Mouse (Mus musculus) CH12.LX (cell line): ENCODE measurements around the gene Gm28048. TPM values are rescaled to one million over a fixed set of nuclear protein-coding genes. Genes with fewer than 3 reads are reported as not detected.

Experiments
- DNase-seq: peaks from one replicate; pipeline ENCODE4 v3.0.0-alpha.2; 2013; ENCODE audit errors: extremely low read depth
- H3K27ac ChIP-seq: 2 replicates; pipeline ENCODE4 v1.5.1; 2012; ENCODE audit warnings: low read depth, mild to moderate bottlenecking, control low read depth, moderate library complexity; ENCODE audit not compliant: insufficient read depth
- H3K27me3 ChIP-seq: replicated peaks from 2 replicates; pipeline ENCODE3; 2012; ENCODE audit warnings: inconsistent platforms
- H3K36me3 ChIP-seq, 2 experiments: replicated peaks in 1 of 2; 2 replicates each; pipeline versions ENCODE3 to v1.6.1; 2012; ENCODE audit warnings: inconsistent platforms in 1 of 2, low read length in 1 of 2, mild to moderate bottlenecking in 1 of 2, mixed read lengths in 1 of 2, moderate library complexity in 1 of 2; ENCODE audit not compliant: control insufficient read depth in 1 of 2, insufficient read depth in 1 of 2
- H3K4me1 ChIP-seq, 2 experiments: 2 replicates each; pipeline ENCODE4 v1.6.1; 2012; ENCODE audit warnings: inconsistent platforms in 1 of 2, moderate library complexity in 1 of 2; ENCODE audit not compliant: insufficient read depth in 2 of 2, control insufficient read depth in 1 of 2
- H3K4me2 ChIP-seq: 2 replicates; pipeline ENCODE4 v1.6.1; 2012; ENCODE audit warnings: low read depth, mild to moderate bottlenecking, control low read depth; ENCODE audit not compliant: poor library complexity, insufficient read depth, severe bottlenecking
- H3K4me3 ChIP-seq, 3 experiments: fragments of 150-350 bp in 1 of 3; sonication (generic) in 1 of 3; replicated peaks in 1 of 3; 2 replicates each; pipeline versions ENCODE3 to v1.5.1; 2011 to 2012; ENCODE audit warnings: low read depth in 2 of 3, low read length in 2 of 3, mild to moderate bottlenecking in 2 of 3, moderate library complexity in 2 of 3, control low read depth in 1 of 3, improper control_type of control experiment in 1 of 3, inconsistent platforms in 1 of 3, mixed read lengths in 1 of 3; ENCODE audit not compliant: poor library complexity in 1 of 3
- H3K79me2 ChIP-seq: replicated peaks from 2 replicates; pipeline ENCODE4 v1.6.1; 2012; ENCODE audit warnings: mild to moderate bottlenecking, moderate library complexity; ENCODE audit not compliant: control insufficient read depth, poor library complexity, insufficient read depth, severe bottlenecking; ENCODE audit errors: extremely low read depth
- H3K9ac ChIP-seq: 2 replicates; pipeline ENCODE4 v1.6.1; 2012; ENCODE audit warnings: low read depth, mild to moderate bottlenecking, control low read depth, moderate library complexity; ENCODE audit not compliant: insufficient read depth
- H3K9me3 ChIP-seq: replicated peaks from 2 replicates; pipeline ENCODE3; 2012; ENCODE audit warnings: low read length, inconsistent platforms, mixed read lengths
- BHLHE40 ChIP-seq: IDR thresholded peaks from 2 replicates; pipeline ENCODE4 v1.6.1; 2011; ENCODE audit warnings: mild to moderate bottlenecking, low read depth, low read length, improper control_type of control experiment
- CHD1 ChIP-seq: IDR thresholded peaks from 2 replicates; pipeline ENCODE4 v1.6.1; 2012; ENCODE audit warnings: low read depth, low read length, improper control_type of control experiment, inconsistent platforms
- E2F4 ChIP-seq: IDR thresholded peaks from 2 replicates; pipeline ENCODE4 v1.6.1; 2011; ENCODE audit warnings: low read depth, low read length, improper control_type of control experiment; ENCODE audit not compliant: insufficient replicate concordance
- EP300 ChIP-seq: IDR thresholded peaks from 2 replicates; pipeline ENCODE4 v1.6.1; 2011; ENCODE audit warnings: low read length, improper control_type of control experiment
- ETS1 ChIP-seq: conservative IDR thresholded peaks from 2 replicates; pipeline ENCODE4 v1.6.1; 2012; ENCODE audit warnings: low read depth, mild to moderate bottlenecking, inconsistent platforms, low read length, improper control_type of control experiment, moderate library complexity
- HCFC1 ChIP-seq: IDR thresholded peaks from 2 replicates; pipeline ENCODE4 v1.6.1; 2012; ENCODE audit warnings: low read depth, mild to moderate bottlenecking, inconsistent platforms, low read length, improper control_type of control experiment
- IRF4 ChIP-seq: IDR thresholded peaks from 2 replicates; pipeline ENCODE4 v1.6.1; 2014; ENCODE audit warnings: low read depth, mild to moderate bottlenecking, inconsistent platforms, low read length, improper control_type of control experiment
- KAT2A ChIP-seq: IDR thresholded peaks from 2 replicates; pipeline ENCODE4 v1.6.1; 2012; ENCODE audit warnings: low read length, improper control_type of control experiment, inconsistent platforms; ENCODE audit not compliant: insufficient replicate concordance
- MAFK ChIP-seq: IDR thresholded peaks from 2 replicates; pipeline ENCODE4 v1.6.1; 2011; ENCODE audit warnings: low read length, improper control_type of control experiment; ENCODE audit not compliant: insufficient replicate concordance
- MAX ChIP-seq: IDR thresholded peaks from 2 replicates; pipeline ENCODE4 v1.6.1; 2011; ENCODE audit warnings: low read length, improper control_type of control experiment
- MEF2A ChIP-seq: IDR thresholded peaks from 2 replicates; pipeline ENCODE4 v1.6.1; 2014; ENCODE audit warnings: low read depth, mild to moderate bottlenecking, inconsistent platforms, low read length, improper control_type of control experiment, borderline replicate concordance
- NELFE ChIP-seq: IDR thresholded peaks from 2 replicates; pipeline ENCODE4 v1.6.1; 2011; ENCODE audit warnings: low read depth, low read length, improper control_type of control experiment
- NRF1 ChIP-seq: IDR thresholded peaks from 2 replicates; pipeline ENCODE4 v1.6.1; 2014; ENCODE audit warnings: low read depth, mild to moderate bottlenecking, inconsistent platforms, low read length, improper control_type of control experiment, moderate library complexity
- PAX5 ChIP-seq: IDR thresholded peaks from 2 replicates; pipeline ENCODE4 v1.6.1; 2012; ENCODE audit warnings: low read length, inconsistent platforms, mixed read lengths
- POLR2AphosphoS2 ChIP-seq: IDR thresholded peaks from 2 replicates; pipeline ENCODE4 v1.6.1; 2011; ENCODE audit warnings: low read depth, low read length, improper control_type of control experiment
- SMC3 ChIP-seq: IDR thresholded peaks from 2 replicates; pipeline ENCODE4 v1.6.1; 2011; ENCODE audit warnings: low read depth, low read length, improper control_type of control experiment
- TBP ChIP-seq: conservative IDR thresholded peaks from 2 replicates; pipeline ENCODE4 v1.6.1; 2011; ENCODE audit warnings: low read depth, low read length, improper control_type of control experiment
- TCF12 ChIP-seq: IDR thresholded peaks from 2 replicates; pipeline ENCODE4 v1.6.1; 2014; ENCODE audit warnings: low read depth, mild to moderate bottlenecking, inconsistent platforms, low read length, improper control_type of control experiment
- ZC3H11A ChIP-seq: IDR thresholded peaks from 2 replicates; pipeline ENCODE4 v1.6.1; 2012; ENCODE audit warnings: low read depth, mild to moderate bottlenecking, inconsistent platforms, low read length, improper control_type of control experiment
- ZKSCAN1 ChIP-seq: IDR thresholded peaks from 2 replicates; pipeline ENCODE4 v1.6.1; 2012; ENCODE audit warnings: low read depth, inconsistent platforms, low read length, improper control_type of control experiment, borderline replicate concordance
- ZNF384 ChIP-seq: IDR thresholded peaks from 2 replicates; pipeline ENCODE4 v1.6.1; 2012; ENCODE audit warnings: low read depth, low read length, improper control_type of control experiment, inconsistent platforms
- dilution Hi-C: fragments of 300-500 bp; cut with MboI; formaldehyde crosslinking; loops from 2 replicates; pipeline ENCODE4 v1.14.3; 2020; ENCODE audit warnings: low sequenced_read_pairs; ENCODE audit not compliant: extremely low pct_unique_long_range_greater_than_20kb, extremely low pct_ligation_motif_present
- in situ Hi-C: fragments of 300-500 bp; cut with MboI; formaldehyde crosslinking; loops from 3 replicates; pipeline ENCODE4 v1.14.3; 2019; ENCODE audit warnings: low sequenced_read_pairs, low pct_ligation_motif_present, low pct_unique_long_range_greater_than_20kb, mixed read lengths
- polyA plus RNA-seq: library from polyadenylated mRNA; unstranded; fragments of >175 nt; gene quantifications from 2 replicates; pipeline ENCODE4 v1.2.1, GENCODE M21; 2012; ENCODE audit warnings: low read depth; ENCODE audit not compliant: insufficient read length
- total RNA-seq, 2 experiments: library from RNA; depleted of rRNA; stranded (reverse); fragments of 300-350 nt in 1 of 2; fragments of >200 nt in 1 of 2; gene quantifications; 2 replicates each; pipeline ENCODE4 v1.2.3; 2012 to 2014

Gm28048 gene
- total and polyA plus RNA-seq, 3 experiments = 32.6 to 93.3 (median 59.5) TPM

GRCm38 (mm10) chr11:23020116-23020770 is 38.4 kb upstream of the Gm28048 start:
- no peaks in the 10 kb centered on the region for H3K79me2 ChIP-seq
- peaks cover 6% of the 10 kb centered on the region for H3K9me3 ChIP-seq
- no peak overlapping the region for H3K4me3 ChIP-seq
- no peak for TF ChIP-seq MAFK
- TF ChIP-seq KAT2A = no peak
- TF ChIP-seq POLR2AphosphoS2 = no peak
- TF ChIP-seq ZNF384 = no peak
- TF ChIP-seq PAX5 = no peak
- no peak for TF ChIP-seq MAX
- H3K36me3 ChIP-seq = peaks cover 0 to 3% of the 10 kb centered on the region in 2 experiments
- no peak overlapping the region for H3K4me2 ChIP-seq
- H3K4me1 ChIP-seq = peaks cover 0 to 13% of the 10 kb centered on the region in 2 experiments; a peak in 2 of 4 replicates
- H3K9ac ChIP-seq = no peak overlapping the region
- H3K27ac ChIP-seq = no peak overlapping the region
- no peaks in the 10 kb centered on the region for H3K27me3 ChIP-seq
- no peak for DNase-seq
- in situ Hi-C loops = no loop called here
- dilution Hi-C loops = no loop called here

GRCm38 (mm10) chr11:23017943-23018342 is 36.1 kb upstream of the Gm28048 start:
- Histone ChIP-seq H3K9ac (no peak overlapping the region), H3K27me3 (no peaks in the 10 kb centered on the region), H3K9me3 (peaks cover 6% of the 10 kb centered on the region), H3K79me2 (no peaks in the 10 kb centered on the region), H3K27ac (no peak overlapping the region), H3K4me3 (no peak overlapping the region), H3K36me3 (peaks cover 0 to 3% of the 10 kb centered on the region in 2 experiments), H3K4me1 (peaks cover 0 to 7% of the 10 kb centered on the region in 2 experiments; a peak in 1 of 4 replicates)
- dilution Hi-C loops = no loop called here
- TF ChIP-seq BHLHE40 (no peak), EP300 (no peak), TCF12 (no peak), IRF4 (no peak), ETS1 (no peak), NELFE (no peak), HCFC1 (no peak), SMC3 (no peak), MAFK (no peak), ZKSCAN1 (no peak), TBP (no peak), ZC3H11A (no peak), MEF2A (no peak), CHD1 (no peak), NRF1 (no peak), E2F4 (no peak)
- TF ChIP-seq, all 38 proteins: peak for 0
- in situ Hi-C loops = no loop called here
- peak; percentile 31 for DNase-seq
- H3K4me2 ChIP-seq = no peak overlapping the region
